Mouse (Mus musculus) olfactory bulb, adult 2 months (tissue): ENCODE measurements around the gene Snx11.

Experiments
- CTCF ChIP-seq: fragments of 200-500 bp; IDR thresholded peaks from 2 replicates; pipeline ENCODE4 v1.5.1; 2012; ENCODE audit warnings: low read depth, mild to moderate bottlenecking, low read length, moderate library complexity; ENCODE audit not compliant: insufficient read depth
- POLR2A ChIP-seq: fragments of 200-500 bp; IDR thresholded peaks from 2 replicates; pipeline ENCODE4 v1.6.1; 2012; ENCODE audit warnings: mild to moderate bottlenecking, low read depth, low read length, moderate library complexity; ENCODE audit not compliant: insufficient read depth

GRCm38 (mm10) chr11:96771274-96771975 is 5.9 kb downstream of the Snx11 start:
- TF ChIP-seq CTCF (no peak), POLR2A (no peak)
